Mouse (Mus musculus) heart, postnatal 0 days (tissue): ENCODE measurements around the gene Gtf2a1l. TPM values are rescaled to one million over a fixed set of nuclear protein-coding genes. Genes with fewer than 3 reads are reported as not detected.

ENCODE experiments used
- ATAC-seq: fragments of 200-750 bp; cut with Nextera tagmentation; 2 replicates; pipeline ENCODE4 v1.8.0; 2017; ENCODE audit warnings: low read depth, moderate number of reproducible peaks, moderate library complexity; ENCODE audit not compliant: insufficient read depth
- DNase-seq: peaks from one replicate; pipeline ENCODE4 v3.0.0-alpha.2; 2016; ENCODE audit warnings: low spot score
- H3K27ac ChIP-seq: fragments of 300-500 bp; sonication (generic); 2 replicates; pipeline ENCODE4 v1.5.1; 2014; ENCODE audit warnings: low read depth, mild to moderate bottlenecking
- H3K27me3 ChIP-seq: fragments of 300-500 bp; sonication (generic); 2 replicates; pipeline ENCODE4 v1.6.1; 2014; ENCODE audit warnings: low read length, mixed read lengths; ENCODE audit not compliant: control insufficient read depth, insufficient read depth
- H3K36me3 ChIP-seq: fragments of 300-500 bp; sonication (generic); replicated peaks from 2 replicates; pipeline ENCODE4 v1.6.1; 2014; ENCODE audit warnings: low read length, mixed read lengths; ENCODE audit not compliant: control insufficient read depth, insufficient read depth
- H3K4me1 ChIP-seq: fragments of 300-500 bp; sonication (generic); 2 replicates; pipeline ENCODE4 v1.6.1; 2014; ENCODE audit warnings: antibody characterized with exemption; ENCODE audit not compliant: control insufficient read depth, insufficient read depth
- H3K4me2 ChIP-seq: fragments of 300-500 bp; sonication (generic); 2 replicates; pipeline ENCODE4 v1.6.1; 2014; ENCODE audit warnings: low read depth, mild to moderate bottlenecking, low read length, moderate library complexity
- H3K4me3 ChIP-seq: fragments of 300-500 bp; sonication (generic); 2 replicates; pipeline ENCODE4 v1.5.1; 2014; ENCODE audit warnings: low read depth, low read length
- H3K9ac ChIP-seq: fragments of 300-500 bp; sonication (generic); replicated peaks from 2 replicates; pipeline ENCODE4 v1.6.1; 2014; ENCODE audit warnings: low read depth, low read length, mixed read lengths
- H3K9me3 ChIP-seq: fragments of 300-500 bp; sonication (generic); replicated peaks from 2 replicates; pipeline ENCODE4 v1.6.1; 2016; ENCODE audit warnings: low read length; ENCODE audit not compliant: control insufficient read depth
- CTCF ChIP-seq: IDR thresholded peaks from 2 replicates; pipeline ENCODE4 v1.5.1; 2016; ENCODE audit warnings: antibody characterized with exemption, control low read depth, low read depth
- EP300 ChIP-seq: IDR thresholded peaks from 2 replicates; pipeline ENCODE4 v1.6.1; 2016; ENCODE audit warnings: antibody characterized with exemption, low read depth
- WGBS: fragments of 180-500 bp; shearing (Covaris S2); extraction: QIAGEN DNeasy Blood & Tissue Kit; methylation state at CpG from one replicate; pipeline ENCODE4 v1.1.7; 2014; 5-methylcytosine and 5-hydroxymethylcytosine counted together
- polyA plus RNA-seq: library from polyadenylated mRNA; unstranded; fragments of >200 nt; fragmentation: Nextera tagmentation; extraction: Ambion mirVana; gene quantifications from 2 replicates; pipeline ENCODE4 v1.2.1, GENCODE M21; 2015
- total RNA-seq: library from RNA; depleted of rRNA; stranded (reverse); fragments of >200 nt; gene quantifications from 2 replicates; pipeline ENCODE4 v1.2.3, GENCODE M21; 2014; ENCODE audit warnings: low replicate concordance

The Gtf2a1l gene
- total and polyA plus RNA-seq, 2 experiments from 2014 or later, result not detected

DNA sequence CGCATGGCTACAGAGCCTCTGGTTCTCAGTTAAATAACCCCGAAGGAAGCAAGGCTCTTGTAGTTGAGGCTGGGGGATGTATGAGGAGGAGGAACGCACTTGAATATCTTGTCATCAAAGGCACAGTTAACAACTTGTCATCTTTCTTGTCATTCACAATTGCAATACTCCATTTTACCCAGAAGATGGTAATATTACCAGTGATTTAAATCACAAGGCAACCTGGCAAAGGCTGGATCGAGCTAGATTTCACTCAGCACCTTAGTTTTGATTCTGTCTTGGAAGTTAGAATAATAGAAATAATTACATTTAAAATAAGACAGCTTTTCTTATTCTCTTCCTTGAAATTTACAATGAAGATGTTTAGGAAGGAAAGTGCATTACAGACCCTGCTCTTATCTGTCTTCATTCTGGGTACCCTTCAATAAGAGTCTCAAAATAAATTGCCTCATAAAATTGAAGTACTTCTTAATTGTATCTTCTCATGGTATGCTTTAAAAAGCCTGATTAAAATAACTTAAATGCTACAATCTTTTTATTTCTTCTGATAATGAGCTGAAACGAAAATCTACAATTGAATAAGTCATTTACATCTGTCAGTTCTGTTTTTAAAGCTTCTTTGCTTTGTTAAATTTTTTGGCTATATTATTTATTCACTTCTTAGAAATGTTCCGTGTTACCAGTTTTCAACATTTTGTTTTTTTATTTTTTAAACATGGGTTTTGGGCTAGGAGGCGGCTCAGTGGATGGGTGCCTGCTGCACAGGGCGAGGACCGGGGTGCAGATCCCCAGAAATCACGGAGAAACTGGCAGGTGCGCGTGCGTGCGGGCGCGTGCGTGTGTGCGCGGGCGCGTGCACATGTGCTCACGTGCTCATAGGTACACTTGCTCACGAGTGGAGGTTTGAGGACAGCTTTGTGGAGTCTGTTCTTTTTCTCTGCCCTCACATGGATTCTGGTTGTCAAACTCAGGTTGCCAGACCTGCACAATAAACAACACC lies 7.2 kb downstream of the Gtf2a1l start:
- ATAC-seq (no peak), DNase-seq (no peak)
- no peaks in the 10 kb centered on the region for H3K36me3 ChIP-seq
- H3K4me2 ChIP-seq, result no peak overlapping the region
- H3K27ac ChIP-seq, result no peak overlapping the region
- no peak for TF ChIP-seq CTCF
- TF ChIP-seq EP300, result no peak
- H3K4me3 ChIP-seq, result no peak overlapping the region
- no peaks in the 10 kb centered on the region for H3K27me3 ChIP-seq
- no peaks in the 10 kb centered on the region for H3K9me3 ChIP-seq
- no peak overlapping the region for H3K9ac ChIP-seq
- WGBS, result 85% methylated on average over 23 of the region's 23 CpGs
- H3K4me1 ChIP-seq, result no peaks in the 10 kb centered on the region

DNA sequence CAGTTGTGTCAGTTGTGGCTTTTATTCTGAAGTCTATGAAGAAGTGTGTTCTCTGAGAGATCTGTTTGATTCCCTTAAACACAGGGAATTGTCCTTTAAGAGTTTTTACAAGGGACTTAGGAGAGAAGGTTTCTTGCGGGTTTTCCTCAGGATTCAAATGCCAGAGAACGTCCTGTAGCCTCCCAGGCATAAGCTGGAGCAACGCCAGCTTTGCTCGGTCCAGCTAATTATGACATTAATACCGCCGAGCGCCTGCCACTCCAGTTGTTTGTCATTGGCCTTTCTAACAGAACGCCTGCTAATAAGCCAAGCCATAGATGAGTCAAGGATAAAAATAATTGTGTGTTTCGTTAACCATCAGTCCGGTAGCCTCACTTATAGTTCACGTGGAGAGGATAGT lies 19.8 kb downstream of the Gtf2a1l start:
- Histone ChIP-seq H3K27ac (no peak overlapping the region), H3K4me3 (no peak overlapping the region), H3K9ac (no peak overlapping the region), H3K27me3 (no peaks in the 10 kb centered on the region), H3K4me2 (no peak overlapping the region), H3K9me3 (no peaks in the 10 kb centered on the region), H3K36me3 (no peaks in the 10 kb centered on the region), H3K4me1 (no peaks in the 10 kb centered on the region)
- TF ChIP-seq CTCF (no peak), EP300 (no peak)
- DNase-seq (no peak), ATAC-seq (no peak)
- 56% methylated on average over 11 of the region's 11 CpGs for WGBS

DNA sequence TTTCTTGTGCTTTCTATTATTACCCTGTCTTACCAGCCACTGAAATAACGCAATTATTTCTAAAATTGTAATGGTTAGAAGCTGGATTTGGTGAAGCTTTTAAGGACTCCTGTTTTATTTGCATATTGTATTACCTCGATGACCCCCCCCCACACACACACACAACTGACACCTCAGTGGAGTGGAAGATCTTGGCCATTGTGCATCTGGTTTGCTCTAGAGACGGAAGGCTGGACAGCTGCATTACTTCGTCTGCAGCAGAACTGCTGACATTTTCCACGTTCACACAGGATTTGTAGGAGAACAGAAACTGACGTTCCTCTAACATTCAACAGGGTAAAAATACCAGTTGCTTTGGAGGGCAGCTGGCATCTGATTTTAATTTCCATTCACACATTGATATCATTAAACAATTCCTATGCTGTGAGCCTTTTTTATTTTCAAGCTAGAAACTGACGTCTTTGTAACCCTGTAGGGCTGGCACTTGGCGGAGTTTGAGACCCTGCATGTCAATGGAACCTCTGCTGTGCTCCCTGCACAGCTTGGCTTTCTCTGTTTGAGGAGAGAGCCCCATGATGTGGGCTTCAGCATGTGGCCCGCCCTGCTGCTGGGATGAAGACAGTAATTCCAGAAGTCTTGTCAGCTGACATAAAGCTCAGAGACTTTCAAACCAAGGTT lies 28.3 kb downstream of the Gtf2a1l start:
- H3K27ac ChIP-seq, result no peak overlapping the region
- H3K9me3 ChIP-seq, result no peaks in the 10 kb centered on the region; the same call in 1 of the 2 replicates
- H3K9ac ChIP-seq, result no peak overlapping the region
- TF ChIP-seq EP300 (no peak), CTCF (no peak)
- ATAC-seq (no peak), DNase-seq (no peak)
- H3K27me3 ChIP-seq, result no peaks in the 10 kb centered on the region
- no peaks in the 10 kb centered on the region for H3K36me3 ChIP-seq
- no peaks in the 10 kb centered on the region for H3K4me1 ChIP-seq
- no peak overlapping the region for H3K4me3 ChIP-seq
- H3K4me2 ChIP-seq, result no peak overlapping the region; the same call in 1 of the 2 replicates
- 58% methylated on average over 9 of the region's 9 CpGs for WGBS

DNA sequence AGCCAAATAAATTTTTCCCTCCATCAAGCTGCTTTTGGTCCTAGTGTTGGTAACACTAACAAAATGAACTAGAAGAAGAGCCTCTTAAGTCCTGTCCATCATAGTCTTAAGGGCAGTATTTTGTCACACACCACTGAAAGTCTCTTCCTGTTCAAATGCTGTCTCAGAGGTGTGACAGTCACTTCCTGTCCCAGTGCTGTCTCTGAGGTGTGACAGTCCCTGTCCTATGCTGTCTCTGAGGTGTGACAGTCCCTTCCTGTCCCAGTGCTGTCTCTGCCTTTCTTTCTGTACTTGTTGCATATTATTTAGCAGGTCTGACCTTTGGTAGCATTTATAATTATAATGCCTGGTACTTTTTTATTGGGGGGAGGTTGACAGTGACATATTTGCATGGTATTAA lies 32.4 kb downstream of the Gtf2a1l start:
- TF ChIP-seq EP300 (no peak), CTCF (no peak)
- Histone ChIP-seq H3K9ac (no peak overlapping the region), H3K4me2 (no peak overlapping the region), H3K9me3 (no peaks in the 10 kb centered on the region; the same call in 1 of the 2 replicates), H3K4me1 (no peaks in the 10 kb centered on the region), H3K27ac (no peak overlapping the region), H3K4me3 (no peak overlapping the region), H3K36me3 (no peaks in the 10 kb centered on the region), H3K27me3 (no peaks in the 10 kb centered on the region)
- no peak for DNase-seq
- ATAC-seq, result no peak

DNA sequence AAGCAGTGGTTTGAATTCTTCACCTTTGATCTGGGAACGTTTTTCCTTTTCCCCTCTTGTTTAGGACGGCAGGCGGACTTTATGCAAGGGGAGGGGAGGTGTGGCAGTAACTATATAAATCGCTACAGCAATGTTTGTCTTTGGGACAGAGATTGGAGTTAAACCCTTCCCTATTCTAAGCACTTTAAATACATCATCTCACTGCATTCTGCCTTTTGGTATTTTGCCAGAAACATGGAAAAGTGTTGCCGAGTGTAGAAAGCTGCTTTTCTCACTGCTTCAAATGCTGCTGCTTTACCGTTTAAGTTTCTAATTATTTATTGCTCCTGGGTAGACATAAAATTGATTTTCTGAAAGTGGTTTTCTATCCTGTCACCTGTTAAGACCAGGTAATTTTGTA lies 33.9 kb downstream of the Gtf2a1l start:
- DNase-seq (no peak), ATAC-seq (no peak)
- no peaks in the 10 kb centered on the region; the same call in 1 of the 2 replicates for H3K9me3 ChIP-seq
- no peak overlapping the region for H3K27ac ChIP-seq
- WGBS, result 24% methylated on average over 6 of the region's 6 CpGs
- no peak overlapping the region for H3K4me2 ChIP-seq
- H3K4me1 ChIP-seq, result no peaks in the 10 kb centered on the region
- no peak overlapping the region for H3K9ac ChIP-seq
- no peak for TF ChIP-seq CTCF
- no peak for TF ChIP-seq EP300
- H3K27me3 ChIP-seq, result no peaks in the 10 kb centered on the region
- H3K36me3 ChIP-seq, result no peaks in the 10 kb centered on the region
- no peak overlapping the region for H3K4me3 ChIP-seq
